ENCODE assay signal across 10 mouse cellular contexts in genomic region chr13:32055321-32055720, GRCm38 (mm10).
DNase-seq lines count a peak whose midpoint lies in the region; ATAC-seq lines count a peak whose summit lies in the region.
"Had no signal": no experiment of that assay in that cellular context is flagged by ENCODE, and none has a peak within 500 bp of the region (broad histone marks: within the 10 kb centered on the region; RNA-seq: fewer than 3 reads in every experiment).

No protein-coding gene starts in this region.

- no peaks in the 10 kb centered on the region for H3K9me3 ChIP-seq in lung, embryonic 15.5 days
- H3K9me3 ChIP-seq in embryonic facial prominence, embryonic 14.5 days (ENCODE audit: control insufficient read depth, low read length), result no peaks in the 10 kb centered on the region
- H3K9me3 ChIP-seq in neural tube, embryonic 13.5 days, result no peaks in the 10 kb centered on the region

- H3K27me3 ChIP-seq in lung, embryonic 15.5 days, result peaks cover 57% of the 10 kb centered on the region
- no peaks in the 10 kb centered on the region for H3K27me3 ChIP-seq in embryonic facial prominence, embryonic 14.5 days (replicated peaks; ENCODE audit: control insufficient read depth, insufficient read depth, low read length)
- H3K27me3 ChIP-seq in neural tube, embryonic 13.5 days, result peaks cover 12% of the 10 kb centered on the region; the same call in 1 of the 2 replicates

- H3K9ac ChIP-seq in lung, embryonic 15.5 days, result no peak overlapping the region
- no peak overlapping the region for H3K9ac ChIP-seq in embryonic facial prominence, embryonic 14.5 days (ENCODE audit: low read depth, low read length)
- H3K9ac ChIP-seq in neural tube, embryonic 13.5 days, result no peak overlapping the region

- H3K27ac ChIP-seq in lung, embryonic 15.5 days, result no peak overlapping the region
- no peak overlapping the region for H3K27ac ChIP-seq in embryonic facial prominence, embryonic 14.5 days (replicated peaks; ENCODE audit: low read depth, low read length)
- H3K27ac ChIP-seq in neural tube, embryonic 13.5 days (replicated peaks), result no peak overlapping the region

- DNase-seq in lung, postnatal 14 days, result no peak
- peak; percentile 71 for DNase-seq in embryonic facial prominence, embryonic 14.5 days (ENCODE audit: low spot score)
- peak; percentile 36 for DNase-seq in kidney, adult 9 months
- no peak for DNase-seq in right cerebral cortex, postnatal 10 days (ENCODE audit: low spot score in 2 of 2)
- DNase-seq in frontal cortex, adult 2 months (ENCODE audit: extremely low spot score in 1 of 2, low spot score in 1 of 2), result no peak
- DNase-seq in urinary bladder, postnatal 4 days (ENCODE audit: low spot score in 2 of 2), result no peak
- DNase-seq: liver had no signal

- H3K4me3 ChIP-seq in lung, embryonic 15.5 days, result no peak overlapping the region
- H3K4me3 ChIP-seq in embryonic facial prominence, embryonic 14.5 days (ENCODE audit: low read depth, low read length), result no peak overlapping the region
- H3K4me3 ChIP-seq in neural tube, embryonic 13.5 days, result no peak overlapping the region
- H3K4me3 ChIP-seq: erythroblast, embryonic 14.5 days had no signal

- no peaks in the 10 kb centered on the region for H3K4me1 ChIP-seq in lung, embryonic 15.5 days
- H3K4me1 ChIP-seq in embryonic facial prominence, embryonic 14.5 days (ENCODE audit: control insufficient read depth, insufficient read depth, low read length), result no peaks in the 10 kb centered on the region
- H3K4me1 ChIP-seq in neural tube, embryonic 13.5 days (replicated peaks), result peaks cover 7% of the 10 kb centered on the region

- H3K4me2 ChIP-seq in lung, embryonic 15.5 days, result no peak overlapping the region
- H3K4me2 ChIP-seq in embryonic facial prominence, embryonic 14.5 days (ENCODE audit: low read depth, low read length), result no peak overlapping the region
- no peak overlapping the region for H3K4me2 ChIP-seq in neural tube, embryonic 13.5 days

- ATAC-seq in lung, embryonic 15.5 days (ENCODE audit: borderline replicate concordance, extremely low read depth, low FRiP score, low TSS enrichment), result peak; percentile 95; the same call in 1 of the 2 replicates
- peak; percentile 18; the same call in 1 of the 2 replicates for ATAC-seq in embryonic facial prominence, embryonic 14.5 days (ENCODE audit: low read depth)
- peak; percentile 83 for ATAC-seq in neural tube, embryonic 13.5 days (ENCODE audit: low read depth)

- no peaks in the 10 kb centered on the region for H3K36me3 ChIP-seq in lung, embryonic 15.5 days
- no peaks in the 10 kb centered on the region for H3K36me3 ChIP-seq in embryonic facial prominence, embryonic 14.5 days (ENCODE audit: control insufficient read depth, insufficient read depth, low read length)
- H3K36me3 ChIP-seq in neural tube, embryonic 13.5 days, result no peaks in the 10 kb centered on the region

- 31% methylated on average over 6 of the region's 6 CpGs for WGBS in lung, embryonic 15.5 days
- WGBS in embryonic facial prominence, embryonic 14.5 days, result 36% methylated on average over 6 of the region's 6 CpGs
- WGBS in neural tube, embryonic 13.5 days, result 20% methylated on average over 6 of the region's 6 CpGs

Comparison
In these comparisons a context has a peak if more than half of its experiments do, and no peak if none do; other contexts are left out.
1. ATAC-seq: peak in every context shown above with its lines; median percentile 95 in lung, embryonic 15.5 days; 83 in neural tube, embryonic 13.5 days; 18 in embryonic facial prominence, embryonic 14.5 days.
2. DNase-seq: peak in embryonic facial prominence, embryonic 14.5 days (single experiment) and kidney, adult 9 months (single experiment); none in lung, postnatal 14 days (single experiment), right cerebral cortex, postnatal 10 days (0 of 2), frontal cortex, adult 2 months (0 of 2) and urinary bladder, postnatal 4 days (0 of 2).